Mouse (Mus musculus): ENCODE measurements around the gene Rnase2a. TPM values are rescaled to one million over a fixed set of nuclear protein-coding genes. Genes with fewer than 3 reads are reported as not detected.
"Not testable (repeated sequence)": the region's sequence is repeated elsewhere in the genome, so short reads cannot be mapped to it uniquely, and the experiment has no call there.

Gene Rnase2a
- total and polyA plus RNA-seq, 3 experiments: not detected

GRCm38 (mm10) chr14:51237488-51237887 is 18.4 kb downstream of the Rnase2a start:
- peak overlapping the region; percentile 2; the same call in 1 of the 2 replicates for H3K4me2 ChIP-seq (ENCODE audit: insufficient read depth, low read depth, poor library complexity, severe bottlenecking)
- H3K36me3 ChIP-seq (replicated peaks in 1 of 2; ENCODE audit: control insufficient read depth in 1 of 2, insufficient read depth in 1 of 2, low read length in 1 of 2); H3K9ac ChIP-seq (ENCODE audit: insufficient read depth, low read depth); H3K79me2 ChIP-seq (replicated peaks; ENCODE audit: control insufficient read depth, extremely low read depth, insufficient read depth, poor library complexity, severe bottlenecking); dilution Hi-C loops (cut with MboI; ENCODE audit: extremely low pct_ligation_motif_present, extremely low pct_unique_long_range_greater_than_20kb, low sequenced_read_pairs); in situ Hi-C loops (cut with MboI; ENCODE audit: low pct_ligation_motif_present, low pct_unique_long_range_greater_than_20kb, low sequenced_read_pairs); H3K9me3 ChIP-seq (replicated peaks; ENCODE audit: low read length); H3K4me3 ChIP-seq (replicated peaks in 1 of 3; ENCODE audit: low read depth in 2 of 3, low read length in 2 of 3, poor library complexity in 1 of 3); H3K27me3 ChIP-seq (replicated peaks): not testable (repeated sequence)
- DNase-seq (ENCODE audit: extremely low read depth): peak; percentile 66
- TF ChIP-seq EP300 (IDR thresholded peaks at IDR 0.05; ENCODE audit: low read length) (peak; percentile 87), BHLHE40 (IDR thresholded peaks at IDR 0.05; ENCODE audit: low read depth, low read length) (0 out of 2 replicates have a peak, but pooled peaks have one; percentile 17), JUND (conservative IDR thresholded peaks at IDR 0.05; ENCODE audit: low read depth, low read length) (peak; percentile 74), JUN (IDR thresholded peaks at IDR 0.05; ENCODE audit: insufficient read depth, low read depth, low read length) (peak; percentile 60), IRF4 (IDR thresholded peaks at IDR 0.05; ENCODE audit: low read depth, low read length) (peak; percentile 94), TCF12 (IDR thresholded peaks at IDR 0.05; ENCODE audit: low read depth, low read length) (peak; percentile 50), MEF2A (IDR thresholded peaks at IDR 0.05; ENCODE audit: borderline replicate concordance, low read depth, low read length) (peak; percentile 30; the same call in 1 of the 2 replicates)
- peak overlapping the region; percentile 50; the same call in 1 of the 2 replicates for H3K27ac ChIP-seq (ENCODE audit: insufficient read depth, low read depth)
- H3K4me1 ChIP-seq (ENCODE audit: control insufficient read depth in 1 of 2, insufficient read depth in 2 of 2): peaks cover 11 to 43% of the 10 kb centered on the region in 2 experiments

GRCm38 (mm10) chr14:51229657-51230056 is 26.3 kb downstream of the Rnase2a start:
- H3K4me2 ChIP-seq (ENCODE audit: insufficient read depth, low read depth, poor library complexity, severe bottlenecking); H3K27me3 ChIP-seq (replicated peaks); H3K9ac ChIP-seq (ENCODE audit: insufficient read depth, low read depth); in situ Hi-C loops (cut with MboI; ENCODE audit: low pct_ligation_motif_present, low pct_unique_long_range_greater_than_20kb, low sequenced_read_pairs); dilution Hi-C loops (cut with MboI; ENCODE audit: extremely low pct_ligation_motif_present, extremely low pct_unique_long_range_greater_than_20kb, low sequenced_read_pairs); DNase-seq (ENCODE audit: extremely low read depth); H3K9me3 ChIP-seq (replicated peaks; ENCODE audit: low read length); H3K4me1 ChIP-seq (ENCODE audit: control insufficient read depth in 1 of 2, insufficient read depth in 2 of 2); H3K36me3 ChIP-seq (replicated peaks in 1 of 2; ENCODE audit: control insufficient read depth in 1 of 2, insufficient read depth in 1 of 2, low read length in 1 of 2); H3K4me3 ChIP-seq (replicated peaks in 1 of 3; ENCODE audit: low read depth in 2 of 3, low read length in 2 of 3, poor library complexity in 1 of 3); H3K79me2 ChIP-seq (replicated peaks; ENCODE audit: control insufficient read depth, extremely low read depth, insufficient read depth, poor library complexity, severe bottlenecking); H3K27ac ChIP-seq (ENCODE audit: insufficient read depth, low read depth): not testable (repeated sequence)

DNA sequence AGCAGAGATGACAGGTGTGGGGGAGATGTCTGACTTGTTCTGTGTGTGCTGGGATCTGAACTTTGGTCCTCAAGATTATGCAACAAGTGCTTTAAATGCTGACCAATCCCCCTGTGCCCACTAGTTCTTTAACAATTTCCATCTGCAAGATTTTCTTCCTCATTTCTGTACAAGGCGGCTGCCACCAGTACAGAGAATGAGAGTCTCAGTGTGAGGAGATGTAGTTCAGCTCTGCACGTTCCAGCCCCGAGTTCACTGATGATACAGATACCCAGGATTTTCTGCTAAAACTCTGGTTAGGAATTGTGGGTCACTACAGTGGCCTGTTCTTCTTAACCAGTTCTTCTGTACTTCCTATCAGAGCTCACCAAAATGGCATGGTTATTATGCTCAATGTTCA is 35.8 kb downstream of the Rnase2a start:
- H3K27me3 ChIP-seq (replicated peaks); H3K79me2 ChIP-seq (replicated peaks; ENCODE audit: control insufficient read depth, extremely low read depth, insufficient read depth, poor library complexity, severe bottlenecking); H3K36me3 ChIP-seq (replicated peaks in 1 of 2; ENCODE audit: control insufficient read depth in 1 of 2, insufficient read depth in 1 of 2, low read length in 1 of 2); H3K4me3 ChIP-seq (replicated peaks in 1 of 3; ENCODE audit: low read depth in 2 of 3, low read length in 2 of 3, poor library complexity in 1 of 3); H3K4me1 ChIP-seq (ENCODE audit: control insufficient read depth in 1 of 2, insufficient read depth in 2 of 2); in situ Hi-C loops (cut with MboI; ENCODE audit: low pct_ligation_motif_present, low pct_unique_long_range_greater_than_20kb, low sequenced_read_pairs); H3K27ac ChIP-seq (ENCODE audit: insufficient read depth, low read depth); H3K9ac ChIP-seq (ENCODE audit: insufficient read depth, low read depth); H3K9me3 ChIP-seq (replicated peaks; ENCODE audit: low read length); H3K4me2 ChIP-seq (ENCODE audit: insufficient read depth, low read depth, poor library complexity, severe bottlenecking); DNase-seq (ENCODE audit: extremely low read depth); dilution Hi-C loops (cut with MboI; ENCODE audit: extremely low pct_ligation_motif_present, extremely low pct_unique_long_range_greater_than_20kb, low sequenced_read_pairs): not testable (repeated sequence)

Other genes starting within 250 kb of the Rnase2a start
- gene Rnase10, start 248.4 kb downstream of the Rnase2a start, total RNA-seq (2012; rRNA removed): not detected in 2 replicates
- not detected in 2 replicates for gene Rnase10, start 248.4 kb downstream of the Rnase2a start, total RNA-seq (2014; rRNA removed)
- gene Rnase10, start 248.4 kb downstream of the Rnase2a start, polyA plus RNA-seq (2012; ENCODE audit: insufficient read length, low read depth): not detected in 2 replicates
- gene Rnase9, start 214.2 kb downstream of the Rnase2a start, total RNA-seq (2012; rRNA removed): not detected in 2 replicates
- gene Rnase9, start 214.2 kb downstream of the Rnase2a start, total RNA-seq (2014; rRNA removed): not detected in 2 replicates
- gene Rnase9, start 214.2 kb downstream of the Rnase2a start, polyA plus RNA-seq (2012; ENCODE audit: insufficient read length, low read depth): not detected in 2 replicates
- gene Rnase11, start 205.9 kb downstream of the Rnase2a start, total RNA-seq (2012; rRNA removed): not detected in 2 replicates
- gene Rnase11, start 205.9 kb downstream of the Rnase2a start, total RNA-seq (2014; rRNA removed): not detected in 2 replicates
- not detected in 2 replicates for gene Rnase11, start 205.9 kb downstream of the Rnase2a start, polyA plus RNA-seq (2012; ENCODE audit: insufficient read length, low read depth)
- gene Rnase12, start 198.5 kb downstream of the Rnase2a start, total RNA-seq (2012; rRNA removed): 0.38 and 0.55 TPM in 2 replicates
- gene Rnase12, start 198.5 kb downstream of the Rnase2a start, total RNA-seq (2014; rRNA removed): not detected in 2 replicates
- gene Rnase12, start 198.5 kb downstream of the Rnase2a start, polyA plus RNA-seq (2012; ENCODE audit: insufficient read length, low read depth): not detected in 2 replicates
- not detected in 2 replicates for gene Olfr750, start 181.7 kb downstream of the Rnase2a start, total RNA-seq (2012; rRNA removed)
- gene Olfr750, start 181.7 kb downstream of the Rnase2a start, total RNA-seq (2014; rRNA removed): not detected in 2 replicates
- gene Olfr750, start 181.7 kb downstream of the Rnase2a start, polyA plus RNA-seq (2012; ENCODE audit: insufficient read length, low read depth): not detected in 2 replicates
- 0.92 and 1.9 TPM in 2 replicates for gene Rnase4, start 165.0 kb downstream of the Rnase2a start, total RNA-seq (2012; rRNA removed)
- gene Rnase4, start 165.0 kb downstream of the Rnase2a start, total RNA-seq (2014; rRNA removed): 1.8 and 2.5 TPM in 2 replicates
- gene Rnase4, start 165.0 kb downstream of the Rnase2a start, polyA plus RNA-seq (2012; ENCODE audit: insufficient read length, low read depth): 1.1 and 1.6 TPM in 2 replicates
- gene Ang, start 165.0 kb downstream of the Rnase2a start, total RNA-seq (2012; rRNA removed): 1.6 and 2.2 TPM in 2 replicates
- gene Ang, start 165.0 kb downstream of the Rnase2a start, total RNA-seq (2014; rRNA removed): 0.44 and 1.2 TPM in 2 replicates
- 0.97 and 1.2 TPM in 2 replicates for gene Ang, start 165.0 kb downstream of the Rnase2a start, polyA plus RNA-seq (2012; ENCODE audit: insufficient read length, low read depth)
- gene Eddm3b, start 141.7 kb downstream of the Rnase2a start, total RNA-seq (2012; rRNA removed): not detected in 2 replicates
- not detected in 2 replicates for gene Eddm3b, start 141.7 kb downstream of the Rnase2a start, total RNA-seq (2014; rRNA removed)
- gene Eddm3b, start 141.7 kb downstream of the Rnase2a start, polyA plus RNA-seq (2012; ENCODE audit: insufficient read length, low read depth): not detected in 2 replicates
- 15.6 and 18.3 TPM in 2 replicates for gene Rnase6, start 132.2 kb downstream of the Rnase2a start, total RNA-seq (2012; rRNA removed)
- gene Rnase6, start 132.2 kb downstream of the Rnase2a start, total RNA-seq (2014; rRNA removed): 35.1 and 38.2 TPM in 2 replicates
- gene Rnase6, start 132.2 kb downstream of the Rnase2a start, polyA plus RNA-seq (2012; ENCODE audit: insufficient read length, low read depth): 15.3 and 16.4 TPM in 2 replicates
- gene Rnase1, start 109.3 kb downstream of the Rnase2a start, total RNA-seq (2012; rRNA removed): 0.17 TPM in 1 of 2 replicates, not detected in the other
- gene Rnase1, start 109.3 kb downstream of the Rnase2a start, total RNA-seq (2014; rRNA removed): not detected in 2 replicates
- gene Rnase1, start 109.3 kb downstream of the Rnase2a start, polyA plus RNA-seq (2012; ENCODE audit: insufficient read length, low read depth): not detected in 2 replicates
- gene Rnase2b, start 93.9 kb downstream of the Rnase2a start, total RNA-seq (2012; rRNA removed): 1.3 and 1.6 TPM in 2 replicates
- not detected in 2 replicates for gene Rnase2b, start 93.9 kb downstream of the Rnase2a start, total RNA-seq (2014; rRNA removed)
- gene Rnase2b, start 93.9 kb downstream of the Rnase2a start, polyA plus RNA-seq (2012; ENCODE audit: insufficient read length, low read depth): 0.33 TPM in 1 of 2 replicates, not detected in the other
- not detected in 2 replicates for gene Ang2, start 57.0 kb downstream of the Rnase2a start, total RNA-seq (2012; rRNA removed)
- not detected in 2 replicates for gene Ang2, start 57.0 kb downstream of the Rnase2a start, total RNA-seq (2014; rRNA removed)
- not detected in 2 replicates for gene Ang2, start 57.0 kb downstream of the Rnase2a start, polyA plus RNA-seq (2012; ENCODE audit: insufficient read length, low read depth)
- gene Ear14, start 52.7 kb downstream of the Rnase2a start, total RNA-seq (2012; rRNA removed): not detected in 2 replicates
- gene Ear14, start 52.7 kb downstream of the Rnase2a start, total RNA-seq (2014; rRNA removed): not detected in 2 replicates
- not detected in 2 replicates for gene Ear14, start 52.7 kb downstream of the Rnase2a start, polyA plus RNA-seq (2012; ENCODE audit: insufficient read length, low read depth)
- not detected in 2 replicates for gene Gm7247, start 105.6 kb upstream of the Rnase2a start, total RNA-seq (2012; rRNA removed)
- not detected in 2 replicates for gene Gm7247, start 105.6 kb upstream of the Rnase2a start, total RNA-seq (2014; rRNA removed)
- gene Gm7247, start 105.6 kb upstream of the Rnase2a start, polyA plus RNA-seq (2012; ENCODE audit: insufficient read length, low read depth): not detected in 2 replicates
- gene Vmn2r88, start 154.7 kb upstream of the Rnase2a start, total RNA-seq (2012; rRNA removed): not detected in 2 replicates
- gene Vmn2r88, start 154.7 kb upstream of the Rnase2a start, total RNA-seq (2014; rRNA removed): not detected in 2 replicates
- not detected in 2 replicates for gene Vmn2r88, start 154.7 kb upstream of the Rnase2a start, polyA plus RNA-seq (2012; ENCODE audit: insufficient read length, low read depth)
- 0.08 TPM in 1 of 2 replicates, not detected in the other for gene Vmn2r89, start 195.7 kb upstream of the Rnase2a start, total RNA-seq (2012; rRNA removed)
- gene Vmn2r89, start 195.7 kb upstream of the Rnase2a start, total RNA-seq (2014; rRNA removed): not detected in 2 replicates
- 0.09 and 0.26 TPM in 2 replicates for gene Vmn2r89, start 195.7 kb upstream of the Rnase2a start, polyA plus RNA-seq (2012; ENCODE audit: insufficient read length, low read depth)

All from CH12.LX (cell line).